Mouse (Mus musculus): ENCODE data around the gene Plekhg1.

Plekhg1 gene

GRCm38 (mm10) chr10:3743069-3743468 is 2.9 kb downstream of the Plekhg1 start:
- peak; percentile 40 for DNase-seq

DNA sequence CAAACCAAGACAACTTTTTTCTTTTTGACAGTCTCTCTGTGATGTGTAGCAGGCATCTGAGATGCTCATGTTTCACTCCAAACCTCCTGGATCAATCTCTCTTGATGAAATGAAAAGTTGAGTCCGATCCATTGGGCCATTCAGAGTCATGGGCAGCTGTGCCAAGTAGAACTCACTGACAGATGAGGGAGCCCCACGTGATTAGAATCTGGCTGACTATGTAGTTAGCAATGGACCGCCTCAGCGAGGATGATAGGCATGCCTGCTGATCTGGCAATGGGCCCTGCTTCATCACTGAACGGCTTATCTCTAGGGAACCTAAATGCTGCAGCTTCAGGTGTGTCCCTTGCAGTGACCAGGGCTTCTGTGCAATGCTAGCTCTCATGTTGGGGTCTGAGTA is 3.7 kb downstream of the Plekhg1 start:
- DNase-seq: peak; percentile 12

GRCm38 (mm10) chr10:3746794-3747518 is 6.8 kb downstream of the Plekhg1 start:
- no peak for DNase-seq

DNA sequence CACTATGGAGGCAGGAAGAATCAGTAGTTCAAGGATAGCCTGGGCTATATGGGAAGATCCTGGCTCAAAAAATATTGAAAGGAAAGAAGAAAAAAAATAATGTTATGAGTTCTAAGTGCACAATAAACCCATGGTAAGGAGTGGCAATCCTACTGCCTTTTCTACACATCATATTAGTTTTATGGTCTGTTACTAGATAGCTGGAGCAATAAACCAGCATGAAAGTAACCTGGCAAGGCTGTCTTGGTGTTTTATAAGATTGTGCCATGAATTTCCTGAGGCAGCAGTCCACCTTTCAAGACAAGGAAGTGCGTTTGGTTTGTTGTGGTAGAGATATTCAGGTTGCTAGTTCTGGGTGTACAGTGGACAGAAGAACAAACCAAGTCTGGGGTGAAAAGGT is 9.4 kb downstream of the Plekhg1 start:
- no peak for DNase-seq

- DNase-seq: no peak
Observed at GRCm38 (mm10) chr10:3761992-3762391, 21.8 kb downstream of the Plekhg1 start.

DNA sequence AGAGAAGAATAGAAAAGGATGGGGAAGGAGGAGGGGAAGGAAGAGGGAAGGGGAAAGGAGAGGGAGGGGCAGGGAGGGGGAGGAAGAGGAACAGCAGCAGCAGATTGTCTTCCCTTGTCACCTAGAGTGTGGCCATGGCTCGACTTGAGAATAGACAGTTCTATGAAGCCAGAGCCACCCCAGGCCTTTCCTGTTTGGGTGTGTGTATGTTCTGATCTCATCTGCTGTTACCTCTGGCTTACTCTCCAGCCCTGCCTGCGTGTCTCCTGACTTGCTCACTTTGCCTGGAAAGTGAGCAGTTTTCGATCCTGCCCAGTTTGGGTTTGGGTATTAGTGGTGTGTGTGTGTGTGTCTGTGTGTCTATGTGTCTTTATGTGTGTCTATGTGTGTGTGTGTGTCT is 23.0 kb downstream of the Plekhg1 start:
- no peak for DNase-seq

DNA sequence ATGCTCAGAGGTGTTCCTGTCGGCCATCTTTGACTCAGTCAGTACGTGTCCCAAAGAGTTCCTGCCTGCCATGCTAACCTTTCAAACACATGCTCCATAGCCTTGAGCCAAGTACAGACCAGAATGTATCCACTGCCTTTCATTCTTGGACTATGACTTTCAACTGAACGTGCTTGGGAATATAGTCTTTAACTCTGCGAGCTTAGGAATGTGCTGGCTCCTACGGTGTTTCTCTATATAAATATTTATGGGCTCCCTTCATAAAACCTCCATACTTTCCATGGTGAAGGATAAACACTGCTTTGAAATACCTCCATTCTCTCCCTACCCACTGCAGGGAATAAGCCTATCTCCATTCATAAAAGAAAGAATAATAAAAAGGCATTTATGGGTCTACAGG is 29.0 kb downstream of the Plekhg1 start:
- DNase-seq: no peak

- no peak for DNase-seq
Observed at GRCm38 (mm10) chr10:3774330-3774729, 34.2 kb downstream of the Plekhg1 start.

DNA sequence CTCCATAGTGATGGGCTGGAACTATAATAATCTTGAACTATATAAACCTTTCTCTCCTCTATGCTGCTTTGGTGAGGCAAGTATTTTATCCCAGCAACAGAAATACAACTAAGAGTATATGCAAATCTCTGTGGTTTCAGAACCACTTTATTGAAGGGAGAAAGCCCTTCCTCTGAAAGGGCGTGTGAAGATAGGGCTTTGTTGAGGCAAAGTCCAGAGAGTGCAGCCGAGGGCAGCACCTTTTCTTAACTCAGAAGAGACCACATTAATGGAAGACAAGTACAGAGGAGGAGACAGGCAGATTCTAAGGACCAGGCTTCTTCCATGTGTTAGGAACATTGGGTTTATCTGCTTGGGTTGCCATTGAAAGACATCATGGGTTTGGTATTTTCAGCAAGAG is 36.6 kb downstream of the Plekhg1 start:
- no peak for DNase-seq

DNA sequence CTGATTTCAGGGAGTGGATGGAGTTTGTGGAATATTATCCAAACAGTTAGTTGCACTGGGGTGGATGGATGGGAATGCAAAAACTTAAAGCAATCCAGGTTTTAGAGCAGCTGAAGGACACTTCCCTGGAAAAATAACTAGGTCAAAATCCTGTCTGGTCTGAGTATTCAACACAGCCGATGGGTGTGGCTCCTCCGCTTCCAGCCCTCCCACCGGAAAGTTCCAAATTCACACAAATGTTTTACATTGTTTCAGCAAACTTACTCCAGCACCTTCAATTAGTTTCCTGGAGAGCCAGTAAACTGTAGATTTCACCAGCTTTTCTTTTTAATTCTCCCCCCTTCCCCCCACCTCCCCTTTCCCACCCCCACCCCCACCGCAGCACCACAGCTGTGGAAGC is 45.2 kb downstream of the Plekhg1 start:
- no peak for DNase-seq

GRCm38 (mm10) chr10:3786531-3786930 is 46.4 kb downstream of the Plekhg1 start:
- DNase-seq: no peak

- no peak for DNase-seq
Observed at GRCm38 (mm10) chr10:3787006-3787405, 46.8 kb downstream of the Plekhg1 start.

GRCm38 (mm10) chr10:3793825-3794224 is 53.7 kb downstream of the Plekhg1 start:
- peak; percentile 57 for DNase-seq

- no peak for DNase-seq
Observed at GRCm38 (mm10) chr10:3799455-3799854, 59.3 kb downstream of the Plekhg1 start.

GRCm38 (mm10) chr10:3801254-3801653 is 61.1 kb downstream of the Plekhg1 start:
- DNase-seq: no peak

GRCm38 (mm10) chr10:3805334-3805733 is 65.2 kb downstream of the Plekhg1 start:
- peak; percentile 15 for DNase-seq

DNA sequence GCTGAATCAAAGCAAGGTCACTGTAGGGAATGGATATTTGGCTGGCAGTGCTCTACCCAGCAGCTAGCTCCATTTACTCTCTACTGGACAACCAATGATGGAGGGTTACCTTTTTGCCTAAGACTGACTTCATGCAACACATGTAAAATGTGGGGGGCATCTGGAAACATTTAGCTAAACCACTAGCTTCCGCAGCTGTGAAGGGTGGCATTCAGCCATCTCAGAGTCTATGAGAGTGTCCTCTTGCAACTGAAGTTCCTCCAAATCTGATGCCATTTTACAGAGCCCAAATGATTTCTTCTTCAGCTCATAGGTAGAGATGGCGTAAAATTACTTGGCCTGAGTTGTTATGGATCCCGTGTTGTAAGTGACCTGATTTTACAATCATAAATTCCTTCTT is 67.8 kb downstream of the Plekhg1 start:
- DNase-seq: no peak

DNA sequence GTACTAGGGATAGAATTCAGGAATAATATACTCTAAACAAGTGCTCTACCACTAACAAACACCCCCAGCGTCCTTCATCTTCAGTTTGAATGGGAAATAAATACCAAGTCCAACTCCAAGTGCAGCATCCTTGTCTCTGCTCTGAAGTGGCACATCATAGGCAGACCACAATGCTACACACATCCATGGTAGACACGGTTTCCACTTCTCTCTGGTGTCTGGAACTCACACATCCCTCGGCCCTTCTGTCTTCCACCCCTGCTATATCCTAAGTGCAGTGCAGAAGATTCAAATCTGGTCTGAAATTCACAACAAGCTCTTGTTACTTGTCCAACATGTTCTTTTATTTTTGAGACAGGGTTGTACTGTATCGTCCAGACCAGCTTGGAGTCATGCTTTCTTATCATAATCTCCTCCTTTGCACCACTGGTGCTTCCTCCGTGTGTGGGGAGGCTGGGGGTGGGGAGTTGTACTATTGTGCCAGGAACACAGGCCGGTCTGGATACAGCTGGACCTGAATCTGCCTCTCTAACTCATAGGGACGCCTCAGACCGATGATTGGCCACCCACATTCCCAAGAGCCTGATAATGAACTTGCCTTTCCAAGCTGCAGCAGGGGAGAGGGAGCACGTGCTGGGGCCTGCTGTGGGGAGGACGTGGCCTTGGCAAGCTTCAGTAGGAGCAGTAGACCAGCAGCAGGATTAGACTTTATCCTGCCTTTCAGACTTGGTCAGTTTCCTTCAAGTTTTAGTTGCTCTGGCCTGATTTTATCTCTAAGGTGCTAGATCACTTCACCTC is 70.5 kb downstream of the Plekhg1 start:
- DNase-seq: peak; percentile 33

GRCm38 (mm10) chr10:3818940-3819701 is 79.0 kb downstream of the Plekhg1 start:
- peak; percentile 60 for DNase-seq

GRCm38 (mm10) chr10:3823826-3824225 is 83.7 kb downstream of the Plekhg1 start:
- no peak for DNase-seq

DNA sequence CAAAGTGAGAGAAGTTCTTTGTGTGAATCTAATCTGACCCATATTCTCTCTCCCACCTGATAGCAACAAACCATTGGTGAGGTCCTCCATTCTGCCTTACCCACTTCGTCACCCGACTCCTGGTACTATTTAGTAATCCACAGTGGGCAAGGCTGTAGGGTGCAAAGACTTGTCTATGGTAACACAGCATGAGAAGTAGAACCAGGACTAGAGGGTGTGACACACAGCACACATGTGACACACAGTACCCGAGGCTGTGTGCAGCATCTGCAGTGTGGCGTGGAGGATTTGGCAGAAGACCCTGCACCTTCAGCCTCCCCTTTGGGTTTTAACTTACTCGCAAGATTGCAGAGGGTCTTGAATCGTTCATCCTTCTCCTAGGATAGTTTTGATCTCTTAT is 85.9 kb downstream of the Plekhg1 start:
- DNase-seq: no peak

GRCm38 (mm10) chr10:3827368-3827767 is 87.2 kb downstream of the Plekhg1 start:
- peak; percentile 62 for DNase-seq

DNA sequence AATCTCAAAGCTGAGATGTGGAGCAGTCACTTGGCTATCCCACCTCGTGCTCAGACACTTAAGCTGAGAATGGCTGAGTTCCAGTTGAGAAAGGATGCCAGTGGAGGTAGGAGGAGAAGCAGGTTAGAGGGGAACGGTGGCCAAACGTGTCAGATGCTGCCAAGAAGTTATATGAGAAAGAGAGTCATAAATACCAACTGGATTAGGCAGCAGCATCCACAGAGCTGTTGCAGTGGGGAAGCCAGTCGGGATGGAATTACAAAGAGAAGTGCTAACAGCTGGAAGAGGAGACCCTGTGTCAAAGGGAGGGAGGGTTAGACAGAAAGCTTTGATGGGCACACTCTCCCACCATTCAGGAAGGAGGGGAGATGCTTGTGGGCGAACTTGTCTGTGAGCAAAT is 89.3 kb downstream of the Plekhg1 start:
- no peak for DNase-seq

- no peak for DNase-seq
Observed at GRCm38 (mm10) chr10:3830618-3831017, 90.5 kb downstream of the Plekhg1 start.
